Mouse (Mus musculus) retina, postnatal 1 day (tissue): ENCODE data around the gene Rapgef5.

ENCODE experiments used
- DNase-seq: peaks from one replicate; pipeline ENCODE4 v3.0.0-alpha.2; 2012

The Rapgef5 gene

GRCm38 (mm10) chr12:117619523-117620023 is 103.3 kb downstream of the Rapgef5 start:
- no peak for DNase-seq

GRCm38 (mm10) chr12:117622972-117623371 is 106.7 kb downstream of the Rapgef5 start:
- no peak for DNase-seq

GRCm38 (mm10) chr12:117627311-117627710 is 111.0 kb downstream of the Rapgef5 start:
- peak; percentile 75 for DNase-seq

- peak; percentile 23 for DNase-seq
Measured at GRCm38 (mm10) chr12:117628321-117629093, 112.2 kb downstream of the Rapgef5 start.

- DNase-seq, result no peak
Measured at GRCm38 (mm10) chr12:117632133-117632532, 115.9 kb downstream of the Rapgef5 start.

- DNase-seq, result no peak
Measured at GRCm38 (mm10) chr12:117636139-117636772, 120.0 kb downstream of the Rapgef5 start.

- no peak for DNase-seq
Measured at GRCm38 (mm10) chr12:117636969-117637368, 120.7 kb downstream of the Rapgef5 start.

- no peak for DNase-seq
Measured at GRCm38 (mm10) chr12:117638833-117639232, 122.6 kb downstream of the Rapgef5 start.

- DNase-seq, result no peak
Measured at GRCm38 (mm10) chr12:117639356-117640121, 123.3 kb downstream of the Rapgef5 start.

GRCm38 (mm10) chr12:117642512-117642911 is 126.2 kb downstream of the Rapgef5 start:
- DNase-seq, result no peak

- no peak for DNase-seq
Measured at GRCm38 (mm10) chr12:117645771-117646170, 129.5 kb downstream of the Rapgef5 start.

GRCm38 (mm10) chr12:117653920-117654472 is 137.7 kb downstream of the Rapgef5 start:
- DNase-seq, result no peak

- DNase-seq, result no peak
Measured at GRCm38 (mm10) chr12:117656935-117657334, 140.7 kb downstream of the Rapgef5 start.

- DNase-seq, result no peak
Measured at GRCm38 (mm10) chr12:117657766-117658165, 141.5 kb downstream of the Rapgef5 start.

- no peak for DNase-seq
Measured at GRCm38 (mm10) chr12:117658821-117659220, 142.5 kb downstream of the Rapgef5 start.

- DNase-seq, result no peak
Measured at GRCm38 (mm10) chr12:117660361-117660760, 144.1 kb downstream of the Rapgef5 start.

- no peak for DNase-seq
Measured at GRCm38 (mm10) chr12:117661871-117662270, 145.6 kb downstream of the Rapgef5 start.

GRCm38 (mm10) chr12:117663637-117664036 is 147.4 kb downstream of the Rapgef5 start:
- DNase-seq, result no peak

- no peak for DNase-seq
Measured at GRCm38 (mm10) chr12:117664644-117665043, 148.4 kb downstream of the Rapgef5 start.

GRCm38 (mm10) chr12:117666391-117666790 is 150.1 kb downstream of the Rapgef5 start:
- DNase-seq, result no peak

GRCm38 (mm10) chr12:117669610-117670400 is 153.5 kb downstream of the Rapgef5 start:
- DNase-seq, result no peak

GRCm38 (mm10) chr12:117673188-117673587 is 156.9 kb downstream of the Rapgef5 start:
- no peak for DNase-seq
